Mouse (Mus musculus) cerebellum, adult 2 months (tissue): ENCODE results near the gene Eif1.

ENCODE experiments used
- CTCF ChIP-seq: fragments of 200-500 bp; IDR thresholded peaks from 2 replicates; pipeline ENCODE4 v1.5.1; 2011; ENCODE audit warnings: low read depth, mild to moderate bottlenecking, control low read depth, low read length, moderate library complexity, borderline replicate concordance; ENCODE audit not compliant: insufficient read depth
- POLR2A ChIP-seq: fragments of 200-500 bp; IDR thresholded peaks from 2 replicates; pipeline ENCODE4 v1.6.1; 2011; ENCODE audit warnings: low read length, control low read depth, borderline replicate concordance; ENCODE audit not compliant: insufficient read depth

- TF ChIP-seq CTCF (no peak), POLR2A (no peak)
Measured at GRCm38 (mm10) chr11:100307900-100308299, 11.8 kb upstream of the Eif1 start.
